Mouse (Mus musculus): ENCODE measurements around the gene Ptpn18. TPM values are rescaled to one million over a fixed set of nuclear protein-coding genes. Genes with fewer than 3 reads are reported as not detected.
"Not testable (repeated sequence)": the region's sequence is repeated elsewhere in the genome, so short reads cannot be mapped to it uniquely, and the experiment has no call there.

Ptpn18 gene
- polyA plus RNA-seq, 1 experiment from 2014 or later, result 33.4 TPM

DNA sequence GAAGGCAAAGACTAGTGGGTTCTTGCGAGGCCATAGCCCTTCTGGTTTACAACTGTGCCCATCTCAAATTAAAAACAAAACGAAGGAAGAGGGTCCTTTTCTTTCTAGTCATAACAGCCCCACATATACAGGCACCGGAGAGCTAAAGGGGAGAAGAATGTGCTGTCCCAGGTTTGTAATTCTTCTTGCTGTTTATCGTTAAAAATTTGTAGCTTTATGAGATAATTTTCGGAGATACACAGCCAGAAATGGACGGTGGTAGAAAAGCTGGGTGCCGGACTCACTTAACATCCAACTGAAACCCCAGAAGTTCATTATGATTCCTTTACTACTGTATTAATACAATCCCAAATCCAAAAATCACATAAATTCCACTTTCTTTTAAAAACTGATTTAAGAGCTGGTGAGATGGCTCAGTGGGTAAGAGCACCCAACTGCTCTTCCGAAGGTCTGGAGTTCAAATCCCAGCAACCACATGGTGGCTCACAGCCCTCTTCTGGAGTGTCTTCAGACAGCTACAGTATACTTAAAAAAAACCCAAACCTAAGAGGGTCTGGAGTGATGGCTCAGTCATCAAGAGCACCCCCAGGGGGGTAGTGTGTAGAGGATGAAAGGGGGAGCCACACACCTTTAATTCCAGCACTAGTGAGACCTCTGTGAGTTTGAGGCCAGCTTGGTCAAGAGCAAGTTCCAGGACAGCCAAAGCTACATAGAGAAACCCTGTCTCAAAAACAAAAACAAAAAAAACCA, 24.0 kb upstream of the Ptpn18 start:
- peak overlapping the region; percentile 87 for H3K4me2 ChIP-seq (ENCODE audit: low read depth, low read length)
- H3K4me3 ChIP-seq (ENCODE audit: low read length), result peak overlapping the region; percentile 65
- H3K4me1 ChIP-seq (ENCODE audit: control insufficient read depth, insufficient read depth, low read length), result peaks cover 8% of the 10 kb centered on the region; the same call in 1 of the 2 replicates
- H3K27me3 ChIP-seq (replicated peaks; ENCODE audit: control insufficient read depth, insufficient read depth, low read length), result no peaks in the 10 kb centered on the region
- whole genome bisulfite sequencing, result 30% methylated on average over 8 of the region's 8 CpGs
- H3K9ac ChIP-seq (ENCODE audit: low read depth, low read length), result 0 out of 2 replicates have a peak overlapping the region, but pooled peaks have one; percentile 66
- no peak for ATAC-seq
- peaks cover 17% of the 10 kb centered on the region for H3K9me3 ChIP-seq (ENCODE audit: control insufficient read depth, low read length)
- peak overlapping the region; percentile 68; the same call in 1 of the 2 replicates for H3K27ac ChIP-seq (ENCODE audit: low read length)
- H3K36me3 ChIP-seq (ENCODE audit: control insufficient read depth, insufficient read depth, low read length), result peaks cover 5% of the 10 kb centered on the region

DNA sequence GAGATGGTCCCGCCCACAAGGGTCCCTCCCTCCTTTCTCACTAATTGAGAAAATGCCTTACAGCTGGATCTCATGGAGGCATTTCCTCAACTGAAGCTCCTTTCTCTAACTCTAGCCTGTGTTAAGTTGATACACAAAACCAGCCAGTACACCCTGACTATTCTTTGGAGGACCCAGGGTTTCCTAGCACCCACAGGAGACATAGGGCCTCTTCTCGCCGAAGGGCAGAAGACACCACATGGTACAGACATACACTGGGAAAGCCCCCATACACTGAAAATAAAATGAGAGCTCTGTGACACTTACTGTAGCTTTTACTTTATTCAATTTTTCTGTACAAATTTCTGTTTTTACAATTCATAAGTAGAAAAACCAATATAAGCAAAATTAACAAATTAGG, 23.2 kb upstream of the Ptpn18 start:
- Histone ChIP-seq H3K36me3 (ENCODE audit: control insufficient read depth, insufficient read depth, low read length) (peaks cover 5% of the 10 kb centered on the region), H3K27ac (ENCODE audit: low read length) (no peak overlapping the region), H3K9me3 (ENCODE audit: control insufficient read depth, low read length) (peaks cover 10% of the 10 kb centered on the region), H3K4me3 (ENCODE audit: low read length) (no peak overlapping the region), H3K9ac (ENCODE audit: low read depth, low read length) (no peak overlapping the region), H3K27me3 (replicated peaks; ENCODE audit: control insufficient read depth, insufficient read depth, low read length) (no peaks in the 10 kb centered on the region), H3K4me2 (ENCODE audit: low read depth, low read length) (no peak overlapping the region), H3K4me1 (ENCODE audit: control insufficient read depth, insufficient read depth, low read length) (peaks cover 12% of the 10 kb centered on the region)
- WGBS, result 92% methylated on average over 3 of the region's 3 CpGs
- no peak for ATAC-seq

DNA sequence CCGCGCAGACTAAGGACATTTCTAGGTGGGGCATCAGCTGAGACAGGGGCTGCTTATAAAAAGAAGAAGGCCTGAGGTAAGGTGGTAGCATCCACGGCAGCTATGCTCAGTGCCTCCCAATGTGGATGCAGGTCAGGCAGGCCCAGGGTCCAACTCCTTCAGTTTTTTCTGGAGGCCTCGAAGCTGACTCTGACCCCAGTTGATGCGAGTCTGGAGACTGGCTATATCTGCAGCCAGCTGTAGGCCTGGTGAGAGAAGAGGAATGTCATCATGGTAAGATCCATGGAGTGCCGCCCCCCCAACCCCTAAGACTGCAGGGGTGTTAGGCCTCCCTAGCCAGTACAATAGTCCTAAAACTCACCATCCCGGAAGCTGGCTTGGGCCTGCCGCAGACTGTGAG, 22.2 kb upstream of the Ptpn18 start:
- not testable (repeated sequence) for H3K27ac ChIP-seq (ENCODE audit: low read length); H3K4me2 ChIP-seq (ENCODE audit: low read depth, low read length); ATAC-seq; H3K36me3 ChIP-seq (ENCODE audit: control insufficient read depth, insufficient read depth, low read length); H3K4me3 ChIP-seq (ENCODE audit: low read length); H3K27me3 ChIP-seq (replicated peaks; ENCODE audit: control insufficient read depth, insufficient read depth, low read length); H3K9me3 ChIP-seq (ENCODE audit: control insufficient read depth, low read length); H3K9ac ChIP-seq (ENCODE audit: low read depth, low read length)
- WGBS, result 96% methylated on average over 8 of the region's 8 CpGs
- H3K4me1 ChIP-seq (ENCODE audit: control insufficient read depth, insufficient read depth, low read length), result peaks cover 12% of the 10 kb centered on the region

DNA sequence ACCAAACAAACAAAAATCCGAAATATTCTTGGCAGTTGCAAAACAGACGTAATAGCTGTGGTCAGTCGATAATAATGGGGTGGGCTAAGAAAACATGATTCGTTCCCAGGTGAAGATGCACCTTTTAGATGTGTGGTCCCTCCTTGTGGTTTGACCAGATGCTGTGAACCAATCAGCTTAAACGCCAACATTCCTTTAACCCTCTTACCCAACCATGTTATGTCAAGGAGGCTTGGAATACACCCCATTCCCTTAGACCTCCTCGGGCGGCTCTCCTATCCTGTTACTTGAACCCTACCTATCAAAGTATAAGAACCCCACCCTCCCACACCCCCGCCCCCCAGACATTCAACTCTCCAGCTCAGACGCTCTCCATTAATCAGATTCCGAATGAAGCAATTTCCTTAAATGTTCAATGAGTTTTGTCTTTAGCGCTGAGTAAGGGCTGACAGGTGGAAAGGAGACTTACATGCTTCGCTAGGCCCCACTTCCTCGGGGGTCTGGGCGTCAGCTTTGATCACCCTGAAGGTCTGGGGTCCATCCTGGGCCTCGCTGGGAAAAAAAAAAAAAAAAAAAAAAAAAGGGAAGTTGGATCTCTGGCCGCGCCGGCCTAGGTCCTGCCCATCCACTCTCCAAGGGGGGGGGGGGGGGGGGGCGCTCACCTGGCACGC, 21.0 kb upstream of the Ptpn18 start:
- Histone ChIP-seq H3K9ac (ENCODE audit: low read depth, low read length) (peak overlapping the region; percentile 74), H3K27me3 (replicated peaks; ENCODE audit: control insufficient read depth, insufficient read depth, low read length) (no peaks in the 10 kb centered on the region), H3K4me2 (ENCODE audit: low read depth, low read length) (peak overlapping the region; percentile 62), H3K9me3 (ENCODE audit: control insufficient read depth, low read length) (no peaks in the 10 kb centered on the region), H3K4me3 (ENCODE audit: low read length) (peak overlapping the region; percentile 65), H3K27ac (ENCODE audit: low read length) (no peak overlapping the region), H3K36me3 (ENCODE audit: control insufficient read depth, insufficient read depth, low read length) (peaks cover 6% of the 10 kb centered on the region), H3K4me1 (ENCODE audit: control insufficient read depth, insufficient read depth, low read length) (peaks cover 12% of the 10 kb centered on the region)
- no peak for ATAC-seq
- WGBS, result 44% methylated on average over 15 of the region's 20 CpGs

DNA sequence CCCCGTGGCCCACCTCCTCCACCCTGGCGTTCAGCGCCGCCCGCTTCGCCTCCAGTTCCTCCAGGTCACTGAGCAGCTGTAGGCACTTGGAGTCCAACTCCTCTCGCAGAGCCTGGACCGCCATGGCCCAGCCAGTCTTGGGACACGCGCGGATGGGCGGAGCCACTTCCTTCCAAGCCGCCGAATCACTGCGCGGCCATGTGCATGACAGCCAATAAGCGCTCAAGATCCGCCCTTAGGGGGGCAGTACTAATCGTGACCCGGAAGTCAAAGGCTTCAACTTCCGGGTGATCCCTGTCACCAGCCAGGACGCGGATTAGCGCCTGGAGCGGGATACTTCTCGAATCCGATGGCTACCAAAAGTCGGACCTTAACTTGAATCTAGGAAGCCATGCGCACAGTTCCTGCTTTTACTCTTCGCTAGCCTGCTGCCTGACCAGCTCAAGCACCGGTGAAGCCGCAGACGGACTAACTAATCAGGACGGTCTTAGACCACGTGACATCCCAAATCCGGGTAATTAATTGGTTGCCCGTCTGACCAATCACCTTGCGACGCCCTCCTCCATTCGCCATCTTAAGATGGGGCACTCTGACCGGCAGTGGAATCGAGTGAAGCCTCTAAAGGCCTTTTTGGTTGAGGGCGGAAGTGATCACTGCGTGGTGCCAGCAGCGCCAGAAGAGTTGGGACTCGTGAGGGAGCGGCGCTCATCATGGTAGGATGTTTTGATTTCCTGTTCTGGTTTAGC, 20.2 kb upstream of the Ptpn18 start, which contains the start of the genes Ccdc115 and Imp4:
TSS of gene Ccdc115 (minus strand) at position 458 of the 746 bp plus-strand sequence.
TSS of gene Imp4 (plus strand) at position 637 of the 746 bp plus-strand sequence.
- H3K9me3 ChIP-seq (ENCODE audit: control insufficient read depth, low read length), result no peaks in the 10 kb centered on the region
- peak within 1 kb of the TSS; percentile 78 for H3K9ac ChIP-seq (ENCODE audit: low read depth, low read length)
- H3K36me3 ChIP-seq (ENCODE audit: control insufficient read depth, insufficient read depth, low read length), result peaks cover 15% of the 10 kb centered on the region
- under 1% methylated on average over 48 of the region's 48 CpGs for WGBS
- peak within 1 kb of the TSS; percentile 74 for H3K27ac ChIP-seq (ENCODE audit: low read length)
- peak within 1 kb of the TSS; percentile 77 for H3K4me2 ChIP-seq (ENCODE audit: low read depth, low read length)
- H3K27me3 ChIP-seq (replicated peaks; ENCODE audit: control insufficient read depth, insufficient read depth, low read length), result no peaks in the 10 kb centered on the region
- peak within 1 kb of the TSS; percentile 65 for H3K4me3 ChIP-seq (ENCODE audit: low read length)
- ATAC-seq, result peak; percentile 96
- peaks cover 12% of the 10 kb centered on the region for H3K4me1 ChIP-seq (ENCODE audit: control insufficient read depth, insufficient read depth, low read length)

DNA sequence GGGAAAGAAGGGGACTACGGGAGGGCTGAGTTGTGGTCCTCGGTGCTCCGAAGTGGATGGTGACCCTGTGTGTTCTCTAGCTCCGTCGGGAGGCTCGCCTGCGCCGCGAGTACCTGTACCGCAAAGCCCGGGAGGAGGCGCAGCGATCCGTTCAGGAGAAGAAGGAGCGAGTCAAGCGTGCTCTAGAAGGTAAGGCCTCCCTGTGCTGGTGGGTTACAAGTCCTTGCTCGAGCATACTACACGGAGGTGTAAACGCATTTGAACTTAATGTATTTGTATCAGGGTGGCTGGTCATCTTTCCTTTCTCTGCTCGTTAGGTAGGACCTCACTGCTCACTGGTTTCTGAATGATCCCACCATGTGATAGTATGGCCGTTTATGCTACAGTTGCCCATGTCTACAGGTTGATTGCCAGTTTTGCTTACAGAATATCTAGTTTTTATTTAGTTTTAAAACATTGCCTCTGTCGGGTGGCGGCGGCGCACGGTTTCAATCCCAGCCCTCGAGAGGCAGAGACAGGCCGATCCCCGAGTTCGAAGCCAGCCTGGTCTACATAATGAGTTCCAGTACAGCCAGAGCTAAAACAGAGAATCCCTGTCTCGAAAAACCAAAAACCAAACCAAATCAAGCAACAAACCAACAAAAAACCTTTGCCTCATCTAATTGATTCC, 19.5 kb upstream of the Ptpn18 start:
- Histone ChIP-seq H3K4me3 (ENCODE audit: low read length) (peak overlapping the region; percentile 65), H3K4me1 (ENCODE audit: control insufficient read depth, insufficient read depth, low read length) (peaks cover 12% of the 10 kb centered on the region), H3K9ac (ENCODE audit: low read depth, low read length) (peak overlapping the region; percentile 78), H3K4me2 (ENCODE audit: low read depth, low read length) (peak overlapping the region; percentile 77), H3K9me3 (ENCODE audit: control insufficient read depth, low read length) (no peaks in the 10 kb centered on the region), H3K27ac (ENCODE audit: low read length) (peak overlapping the region; percentile 74), H3K36me3 (ENCODE audit: control insufficient read depth, insufficient read depth, low read length) (peaks cover 18% of the 10 kb centered on the region), H3K27me3 (replicated peaks; ENCODE audit: control insufficient read depth, insufficient read depth, low read length) (no peaks in the 10 kb centered on the region)
- WGBS, result 7% methylated on average over 31 of the region's 31 CpGs
- ATAC-seq, result peak; percentile 62

DNA sequence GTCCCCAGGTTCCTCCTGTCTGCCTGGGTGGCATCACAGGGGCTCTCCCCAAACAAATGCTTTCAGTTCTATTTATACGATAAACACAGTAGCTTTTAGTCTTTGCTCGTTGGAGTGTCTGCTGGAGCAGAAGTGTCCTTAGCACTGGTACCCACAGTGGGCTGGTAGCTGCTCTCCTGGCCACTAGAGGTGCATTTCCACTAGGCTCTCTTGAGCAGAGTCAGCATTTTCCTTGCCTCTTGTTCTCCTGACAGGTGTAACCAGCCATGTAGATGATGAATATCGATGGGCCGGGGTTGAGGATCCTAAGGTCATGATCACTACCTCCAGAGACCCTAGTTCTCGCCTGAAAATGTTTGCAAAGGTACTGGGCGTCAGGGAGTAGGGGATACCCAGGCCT, 16.4 kb upstream of the Ptpn18 start:
- H3K4me1 ChIP-seq (ENCODE audit: control insufficient read depth, insufficient read depth, low read length), result peaks cover 11% of the 10 kb centered on the region
- WGBS, result 93% methylated on average over 6 of the region's 6 CpGs
- no peaks in the 10 kb centered on the region for H3K9me3 ChIP-seq (ENCODE audit: control insufficient read depth, low read length)
- no peaks in the 10 kb centered on the region for H3K27me3 ChIP-seq (replicated peaks; ENCODE audit: control insufficient read depth, insufficient read depth, low read length)
- no peak overlapping the region for H3K4me3 ChIP-seq (ENCODE audit: low read length)
- H3K36me3 ChIP-seq (ENCODE audit: control insufficient read depth, insufficient read depth, low read length), result peaks cover 22% of the 10 kb centered on the region
- H3K4me2 ChIP-seq (ENCODE audit: low read depth, low read length), result no peak overlapping the region
- H3K27ac ChIP-seq (ENCODE audit: low read length), result no peak overlapping the region
- no peak for ATAC-seq
- no peak overlapping the region for H3K9ac ChIP-seq (ENCODE audit: low read depth, low read length)

DNA sequence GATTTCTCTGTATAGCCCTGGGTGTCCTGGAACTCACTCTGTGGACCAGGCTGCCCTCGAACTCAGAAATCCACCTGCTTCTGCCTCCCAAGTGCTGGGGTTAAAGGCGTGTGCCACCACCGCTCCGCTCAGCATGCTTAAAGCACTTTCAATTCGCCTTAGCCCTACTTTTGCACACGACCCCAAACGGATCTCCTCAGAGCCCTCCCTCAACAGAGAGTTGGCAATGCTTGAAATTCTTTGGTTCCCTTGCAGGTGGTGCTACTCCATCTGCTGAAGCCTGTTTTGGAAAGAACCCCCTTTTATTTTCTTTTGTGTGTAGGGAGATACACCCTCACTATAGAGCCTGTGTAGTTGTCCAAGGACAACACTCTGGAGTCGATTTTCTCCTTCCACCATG, 1.1 kb upstream of the Ptpn18 start:
- Histone ChIP-seq H3K4me3 (ENCODE audit: low read length) (no peak overlapping the region), H3K4me2 (ENCODE audit: low read depth, low read length) (no peak overlapping the region), H3K27me3 (replicated peaks; ENCODE audit: control insufficient read depth, insufficient read depth, low read length) (no peaks in the 10 kb centered on the region), H3K36me3 (ENCODE audit: control insufficient read depth, insufficient read depth, low read length) (no peaks in the 10 kb centered on the region), H3K27ac (ENCODE audit: low read length) (no peak overlapping the region), H3K9me3 (ENCODE audit: control insufficient read depth, low read length) (no peaks in the 10 kb centered on the region), H3K4me1 (ENCODE audit: control insufficient read depth, insufficient read depth, low read length) (peaks cover 5% of the 10 kb centered on the region), H3K9ac (ENCODE audit: low read depth, low read length) (no peak overlapping the region)
- ATAC-seq, result no peak
- WGBS, result 43% methylated on average over 8 of the region's 8 CpGs

DNA sequence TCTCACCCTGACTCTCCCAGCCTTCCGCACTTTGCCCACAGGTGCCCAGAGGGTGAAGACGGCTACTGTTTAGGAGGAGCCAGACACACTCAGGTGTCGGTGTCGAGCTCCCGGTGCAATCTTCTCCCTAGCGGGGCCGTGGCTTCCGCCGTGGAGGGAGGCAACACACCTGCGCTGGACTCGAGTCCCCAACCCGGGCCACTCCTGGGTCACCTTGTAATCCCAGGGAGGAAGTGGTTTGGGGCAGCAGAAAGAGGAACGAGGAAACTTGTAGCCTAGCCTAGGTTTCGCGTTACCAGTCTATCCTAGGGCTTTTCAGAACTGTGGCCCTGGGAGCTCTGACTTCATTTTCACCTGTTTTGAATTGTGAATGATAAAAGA, 489 bp downstream of the Ptpn18 start:
- 2% methylated on average over 15 of the region's 15 CpGs for WGBS
- ATAC-seq, result peak; percentile 79
- Histone ChIP-seq H3K27me3 (replicated peaks; ENCODE audit: control insufficient read depth, insufficient read depth, low read length) (no peaks in the 10 kb centered on the region), H3K9me3 (ENCODE audit: control insufficient read depth, low read length) (no peaks in the 10 kb centered on the region), H3K4me1 (ENCODE audit: control insufficient read depth, insufficient read depth, low read length) (peaks cover 5% of the 10 kb centered on the region), H3K36me3 (ENCODE audit: control insufficient read depth, insufficient read depth, low read length) (no peaks in the 10 kb centered on the region), H3K27ac (ENCODE audit: low read length) (peak overlapping the region; percentile 71), H3K9ac (ENCODE audit: low read depth, low read length) (peak overlapping the region; percentile 75), H3K4me2 (ENCODE audit: low read depth, low read length) (peak overlapping the region; percentile 80), H3K4me3 (ENCODE audit: low read length) (peak overlapping the region; percentile 68)

Data from intestine, embryonic 16.5 days (tissue).